Mouse (Mus musculus): ENCODE measurements at regions not wholly inside any gene's neighbourhood (a gene's known extent, or its start where the extent isn't known, plus 50 kb on each side); places are given as distances from the start of the nearest gene placed in this dataset.

- TF ChIP-seq GATA1 (IDR thresholded peaks at IDR 0.05; ENCODE audit: borderline replicate concordance, low read length) (no peak), CTCF (IDR thresholded peaks at IDR 0.05; ENCODE audit: low read depth, low read length) (no peak), TAL1 (conservative IDR thresholded peaks at IDR 0.05; ENCODE audit: low read depth, low read length) (no peak), POLR2AphosphoS5 (IDR thresholded peaks at IDR 0.05; ENCODE audit: insufficient replicate concordance, low read depth, low read length) (no peak)
Observed at GRCm38 (mm10) chr19:27694478-27694877, 264.9 kb upstream of the Pum3 start.

All from G1E (cell line).